Mouse (Mus musculus): Measurements from ENCODE around the gene Amh.
A peak's percentile ranks its signal among the peaks of the same experiment; 100 is the strongest.

The Amh gene

GRCm38 (mm10) chr10:80790761-80791404 lies 14.2 kb upstream of the Amh start:
- no peak for DNase-seq

GRCm38 (mm10) chr10:80791476-80792174 lies 13.4 kb upstream of the Amh start:
- DNase-seq = peak in 1 of 2 experiments; percentile 39

GRCm38 (mm10) chr10:80792175-80793032 lies 12.6 kb upstream of the Amh start:
- peak in 1 of 2 experiments; percentile 45 for DNase-seq

- no peak for DNase-seq
These were observed 11.8 kb upstream of the Amh start for GRCm38 (mm10) chr10:80793033-80793784.

- no peak for DNase-seq
These were observed 11.2 kb upstream of the Amh start for GRCm38 (mm10) chr10:80793803-80794202.

- DNase-seq = no peak
These were observed 10.3 kb upstream of the Amh start for GRCm38 (mm10) chr10:80794750-80795149.

GRCm38 (mm10) chr10:80796307-80796848 lies 8.7 kb upstream of the Amh start:
- DNase-seq = no peak

GRCm38 (mm10) chr10:80797186-80798149 lies 7.6 kb upstream of the Amh start:
- DNase-seq = peak in 1 of 2 experiments; percentile 91

- DNase-seq = peak; percentile 96 to 97
These were observed 6.7 kb upstream of the Amh start, which contains the start of the genes Sf3a2 and Plekhj1 for GRCm38 (mm10) chr10:80798150-80799006. Gene Sf3a2, plus strand, starts transcription at chr10:80798198. Gene Plekhj1, minus strand, starts transcription at chr10:80798626.

GRCm38 (mm10) chr10:80799070-80799566 lies 5.9 kb upstream of the Amh start:
- DNase-seq = no peak

- no peak for DNase-seq
These were observed 2.7 kb upstream of the Amh start for GRCm38 (mm10) chr10:80802204-80802912.

- no peak for DNase-seq
These were observed 2.0 kb upstream of the Amh start for GRCm38 (mm10) chr10:80802996-80803395.

GRCm38 (mm10) chr10:80804340-80804739 lies 703 bp upstream of the Amh start:
- no peak for DNase-seq

- DNase-seq = no peak
These were observed 279 bp downstream of the Amh start for GRCm38 (mm10) chr10:80805322-80805721.

- peak; percentile 92 for DNase-seq
These were observed 882 bp downstream of the Amh start for GRCm38 (mm10) chr10:80805925-80806324.

GRCm38 (mm10) chr10:80806341-80807056 lies 1.5 kb downstream of the Amh start:
- no peak for DNase-seq

GRCm38 (mm10) chr10:80807057-80807627 lies 2.1 kb downstream of the Amh start:
- peak; percentile 79 to 86 for DNase-seq
